Mouse (Mus musculus) right cerebral cortex, postnatal 10 days (tissue): ENCODE results near the gene Pja2.
A peak's percentile ranks its signal among the peaks of the same experiment; 100 is the strongest.
"Not testable (repeated sequence)": the region's sequence is repeated elsewhere in the genome, so short reads cannot be mapped to it uniquely, and the experiment has no call there.

Experiments
- DNase-seq, 2 experiments: peaks; one replicate each; pipeline ENCODE4 v3.0.0; 2021; ENCODE audit warnings: low spot score in 2 of 2

Pja2 gene

DNA sequence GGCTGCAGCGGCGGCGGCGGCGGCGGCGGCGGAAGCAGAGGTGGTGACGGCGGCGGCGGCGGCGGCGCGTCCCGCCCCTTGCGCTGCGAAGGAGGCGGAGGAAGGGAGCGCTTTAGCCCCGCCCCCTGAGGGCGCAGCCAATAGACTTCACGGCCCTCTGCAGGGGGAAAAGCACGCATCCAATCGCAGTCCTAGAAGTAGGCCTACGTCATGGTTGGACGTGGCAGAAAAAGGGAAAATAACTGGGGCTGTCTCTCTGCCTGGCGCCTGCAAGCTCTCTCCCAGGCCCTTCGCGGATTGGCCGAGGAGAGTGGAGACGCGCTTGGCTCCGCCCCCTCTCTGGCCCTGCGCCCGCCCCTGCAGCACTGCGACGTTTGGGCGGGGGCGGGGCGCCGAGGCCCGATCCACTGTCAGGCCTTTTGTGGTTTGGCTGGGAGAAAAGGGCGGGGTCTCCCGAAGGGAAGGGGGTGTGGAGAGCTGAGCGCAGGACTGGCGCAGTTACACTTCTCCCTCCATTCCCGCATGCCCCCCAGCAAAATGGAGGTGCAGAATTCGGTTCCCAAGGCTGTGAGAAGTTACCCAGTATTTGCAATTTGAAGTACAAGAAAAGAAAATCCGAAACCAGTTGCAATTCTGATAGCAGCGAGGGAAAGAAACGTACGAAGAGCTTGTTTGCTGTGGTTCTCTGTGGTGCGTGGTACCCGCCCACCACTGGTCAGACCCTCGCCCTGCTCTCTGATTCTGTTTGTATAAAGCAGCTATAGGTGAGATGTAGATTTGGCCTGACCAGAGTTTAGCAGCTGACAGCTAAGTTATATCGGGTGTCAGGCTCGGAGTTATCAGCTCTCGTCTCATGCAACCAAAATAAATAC lies at the start of gene Pja2:
Pja2 (minus strand) TSS at position 19 of the 872 bp plus-strand sequence.
- DNase-seq = peak; percentile 100

DNA sequence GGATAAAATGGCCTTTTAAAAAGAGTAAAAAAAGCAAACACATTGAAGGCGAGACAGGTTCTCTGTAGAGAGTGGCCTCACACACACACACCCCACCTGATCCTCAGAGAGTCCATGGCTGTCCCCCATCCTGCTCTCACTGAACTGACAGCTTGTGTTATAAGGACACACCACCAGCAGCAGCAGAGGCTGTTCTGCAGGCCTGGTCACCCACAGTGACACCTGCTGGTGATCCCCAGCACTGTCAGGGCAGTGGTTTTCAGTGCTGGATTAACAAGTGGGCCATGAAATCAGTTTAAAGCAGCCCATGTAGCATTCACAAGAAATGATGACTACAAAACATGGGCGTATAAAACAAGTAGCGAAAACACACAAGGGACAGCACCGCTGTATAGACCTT lies 43.6 kb upstream of the Pja2 start:
- DNase-seq = peak; percentile 61 to 75

DNA sequence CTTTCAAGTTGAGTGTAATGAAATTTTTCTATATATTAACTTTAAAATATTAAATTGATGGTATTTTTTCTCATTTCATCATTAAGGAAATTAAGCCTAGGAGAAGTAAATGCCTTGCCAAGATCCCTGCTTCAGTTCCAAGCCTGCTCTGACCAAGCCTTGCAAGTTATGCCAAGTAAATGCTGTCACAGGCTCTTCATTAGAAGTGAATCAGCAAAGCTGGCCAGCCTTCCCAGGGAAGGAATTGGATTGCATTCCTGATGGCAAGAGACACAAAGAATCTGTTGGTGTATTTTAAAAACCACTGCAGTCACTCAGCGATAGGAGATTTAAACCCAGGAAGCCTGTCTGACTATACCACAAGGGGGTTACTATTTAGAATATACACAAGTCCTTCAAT lies 32.0 kb upstream of the Pja2 start:
- peak; percentile 66 for DNase-seq

GRCm38 (mm10) chr17:64362570-64362969 lies 30.9 kb upstream of the Pja2 start:
- DNase-seq = peak; percentile 22 to 36

DNA sequence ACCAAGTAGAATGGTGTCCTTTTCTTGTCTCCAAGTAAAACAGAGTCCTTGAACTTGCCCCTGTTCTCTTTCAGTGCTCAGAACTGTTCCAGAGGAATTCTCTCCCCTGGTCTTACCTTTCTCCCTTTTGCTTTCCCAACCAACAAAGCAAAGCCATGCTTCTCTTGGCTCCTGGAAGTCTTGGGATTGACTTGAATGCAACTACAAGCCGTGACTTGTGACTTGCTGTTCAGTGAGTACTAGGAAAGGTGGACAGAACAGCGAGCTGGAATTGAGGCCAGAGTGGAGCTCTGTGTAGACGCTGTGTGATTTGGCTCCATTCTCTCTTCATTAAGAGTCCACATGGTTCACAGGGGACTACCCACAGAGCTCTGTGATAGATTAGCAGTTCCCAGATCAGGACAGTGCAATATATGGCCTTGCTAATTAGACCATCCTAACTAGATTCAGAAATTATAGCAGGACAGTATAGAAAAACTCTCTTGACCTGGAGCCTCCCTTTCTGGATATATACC lies 30.3 kb upstream of the Pja2 start:
- no peak for DNase-seq

- no peak for DNase-seq
Measured at GRCm38 (mm10) chr17:64353940-64354339, 22.2 kb upstream of the Pja2 start.

GRCm38 (mm10) chr17:64346135-64346534 lies 14.4 kb upstream of the Pja2 start:
- DNase-seq = peak in 1 of 2 experiments; percentile 24

GRCm38 (mm10) chr17:64344576-64345172 lies 13.0 kb upstream of the Pja2 start:
- no peak for DNase-seq

DNA sequence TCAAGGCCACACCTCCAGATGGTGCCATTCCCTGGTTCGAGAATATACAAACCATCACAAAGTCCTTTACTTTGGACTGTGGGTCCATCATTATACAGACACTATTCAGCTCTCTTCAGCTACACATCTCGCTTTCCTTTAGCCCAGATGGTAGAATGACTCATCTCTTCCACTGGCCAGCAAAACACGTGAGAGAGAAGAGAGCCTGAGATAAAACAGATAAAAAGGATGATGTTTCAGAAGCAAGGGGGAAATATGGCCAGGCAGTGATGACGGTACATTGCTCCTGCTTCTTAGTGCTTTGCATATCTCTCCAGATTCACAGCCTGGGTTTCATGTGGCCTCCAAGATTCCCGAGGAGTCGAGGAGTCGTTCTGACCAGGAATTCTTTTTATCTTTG lies 10.0 kb upstream of the Pja2 start:
- no peak for DNase-seq

DNA sequence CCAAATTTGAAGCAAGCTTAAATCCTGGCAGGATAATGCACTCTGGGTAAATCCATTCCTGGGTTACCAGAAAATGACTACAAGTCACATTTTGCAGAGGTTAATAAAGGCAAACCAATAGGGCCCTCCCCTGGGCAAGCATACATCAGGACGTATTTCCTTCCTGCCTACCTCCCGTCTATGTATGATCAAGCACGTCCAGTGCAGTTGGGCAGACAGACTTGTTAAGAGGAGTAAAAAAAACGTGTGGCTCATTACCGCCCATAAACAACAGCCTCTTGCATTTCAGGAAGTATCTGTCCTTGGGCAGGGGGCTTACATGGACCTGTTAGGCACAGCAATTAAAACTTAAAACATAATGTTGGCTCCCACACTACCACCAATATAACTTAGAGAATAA lies 8.0 kb upstream of the Pja2 start:
- DNase-seq = no peak

DNA sequence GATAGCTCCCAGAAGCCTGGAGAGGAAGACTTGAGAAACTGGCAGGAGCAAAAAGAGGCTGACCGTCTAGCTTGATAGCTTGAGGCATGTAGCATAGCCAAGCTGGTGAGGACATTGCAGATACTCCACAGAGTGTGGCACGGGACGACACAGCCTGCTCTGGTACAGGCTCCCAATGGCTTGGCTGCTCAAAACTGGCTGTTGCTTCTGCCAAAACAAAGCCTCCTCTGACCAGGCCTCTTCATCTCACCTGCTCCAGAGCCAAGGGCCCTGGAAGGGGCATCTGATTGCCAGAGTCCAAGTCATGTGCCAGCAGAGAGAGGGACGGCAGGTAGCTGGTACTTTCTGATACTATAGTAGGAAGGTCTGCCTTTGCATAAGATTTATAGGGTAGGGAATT lies 5.5 kb upstream of the Pja2 start:
- DNase-seq = no peak

- DNase-seq = no peak
Measured at GRCm38 (mm10) chr17:64333956-64334355, 2.2 kb upstream of the Pja2 start.

DNA sequence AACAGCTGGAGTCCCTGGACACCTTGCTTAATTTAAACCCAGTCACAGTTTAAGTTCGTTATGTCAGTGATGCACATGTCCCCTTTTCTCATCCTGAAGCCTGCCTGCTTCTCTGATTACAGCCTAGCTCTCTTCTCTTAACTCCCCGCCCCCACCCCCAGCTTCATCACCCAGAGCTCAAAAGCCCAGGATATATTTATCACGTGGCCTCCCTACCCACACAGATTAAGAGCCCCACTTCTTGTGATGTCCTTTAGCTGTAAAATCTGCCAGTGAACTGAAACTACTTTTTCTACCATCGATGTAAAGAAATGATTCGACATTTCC lies 1.0 kb upstream of the Pja2 start:
- no peak for DNase-seq

DNA sequence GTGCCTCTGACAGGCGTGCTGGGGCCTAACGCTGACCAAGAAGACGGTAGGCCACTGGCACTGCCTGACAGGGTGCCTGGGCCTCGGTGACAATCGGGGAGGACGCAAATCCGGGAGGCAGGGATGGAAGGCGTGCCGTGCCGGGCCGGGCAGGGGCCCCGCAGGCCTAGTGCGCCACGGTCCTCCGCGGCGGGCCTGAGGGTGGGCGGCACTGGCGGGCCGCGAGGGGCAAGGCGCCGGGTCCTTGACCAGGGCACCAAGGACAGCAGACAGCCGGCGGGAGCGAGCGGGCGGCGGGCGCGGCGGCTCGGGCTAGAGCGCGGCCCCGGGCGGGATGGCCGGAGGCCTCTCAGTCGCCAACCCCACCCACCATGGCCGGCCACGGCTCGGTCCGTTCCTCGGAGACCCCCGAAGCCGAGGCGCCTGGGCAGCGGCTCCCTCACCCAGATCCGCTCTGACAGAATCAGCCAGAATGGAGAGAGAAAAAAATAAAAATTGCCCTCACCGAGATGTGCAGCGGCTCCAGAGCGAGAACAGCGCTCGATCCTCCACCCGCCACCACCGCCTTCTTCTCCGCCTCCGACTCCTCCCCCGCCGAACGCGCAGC lies 322 bp downstream of the Pja2 start:
- peak; percentile 56 to 63 for DNase-seq

DNA sequence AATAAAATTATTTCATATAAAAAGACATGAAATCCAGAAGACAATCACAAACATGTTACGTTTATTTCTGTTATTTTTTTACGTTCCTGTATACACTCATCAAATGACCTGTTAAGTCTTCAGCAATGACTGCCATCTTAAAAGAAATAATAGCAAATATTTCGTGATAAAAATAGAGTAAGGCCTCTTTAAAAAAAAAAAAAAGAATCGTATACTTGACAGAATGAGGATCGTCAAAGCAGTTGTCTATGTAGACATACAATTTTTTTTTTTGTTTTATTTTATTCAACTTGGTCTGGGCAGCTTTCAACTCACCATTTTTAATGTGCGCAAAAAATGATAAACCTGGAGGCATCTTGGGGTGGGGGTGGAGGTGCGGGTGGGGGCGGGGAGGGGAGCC lies 831 bp downstream of the Pja2 start:
- DNase-seq = no peak

GRCm38 (mm10) chr17:64324556-64324955 lies 7.2 kb downstream of the Pja2 start:
- DNase-seq = no peak

DNA sequence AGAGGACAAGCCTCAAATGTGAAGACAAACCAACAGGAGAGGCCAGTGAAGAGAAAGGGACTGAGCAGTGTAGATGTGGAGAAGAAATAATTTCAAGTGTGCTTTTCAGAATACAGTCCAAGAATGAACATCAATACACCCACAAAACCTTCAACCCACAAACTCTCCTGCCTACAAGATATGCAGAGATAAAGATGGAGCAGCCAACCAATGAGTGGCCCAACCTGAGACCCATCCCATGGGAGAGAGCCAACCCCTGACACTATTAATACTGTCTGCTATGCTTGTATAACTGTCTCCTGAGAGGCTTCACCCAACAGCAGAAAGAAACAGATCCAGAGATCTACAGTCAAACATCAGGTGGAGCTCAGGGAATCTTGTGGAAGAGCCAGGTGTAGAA lies 16.3 kb downstream of the Pja2 start:
- no peak for DNase-seq

DNA sequence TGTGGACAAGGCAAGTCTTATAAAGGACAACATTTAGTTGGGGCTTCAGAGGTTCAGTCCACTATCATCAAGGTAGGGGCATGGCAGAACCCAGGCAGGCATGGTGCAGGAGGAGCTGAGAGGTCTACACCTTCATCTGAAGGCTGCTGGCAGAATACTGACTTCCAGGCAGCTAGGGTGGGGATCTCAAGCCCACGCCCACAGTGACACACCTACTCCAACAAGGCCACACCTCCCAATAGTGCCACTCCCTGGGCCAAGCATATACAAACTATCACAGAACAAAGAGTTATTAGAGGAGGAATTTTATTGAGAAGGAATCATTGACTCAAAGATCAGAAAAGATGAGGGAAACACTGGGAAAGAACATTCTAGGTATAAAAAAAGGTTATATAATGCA lies 17.2 kb downstream of the Pja2 start:
- not testable (repeated sequence) for DNase-seq

GRCm38 (mm10) chr17:64297628-64298027 lies 34.1 kb downstream of the Pja2 start:
- DNase-seq = no peak

DNA sequence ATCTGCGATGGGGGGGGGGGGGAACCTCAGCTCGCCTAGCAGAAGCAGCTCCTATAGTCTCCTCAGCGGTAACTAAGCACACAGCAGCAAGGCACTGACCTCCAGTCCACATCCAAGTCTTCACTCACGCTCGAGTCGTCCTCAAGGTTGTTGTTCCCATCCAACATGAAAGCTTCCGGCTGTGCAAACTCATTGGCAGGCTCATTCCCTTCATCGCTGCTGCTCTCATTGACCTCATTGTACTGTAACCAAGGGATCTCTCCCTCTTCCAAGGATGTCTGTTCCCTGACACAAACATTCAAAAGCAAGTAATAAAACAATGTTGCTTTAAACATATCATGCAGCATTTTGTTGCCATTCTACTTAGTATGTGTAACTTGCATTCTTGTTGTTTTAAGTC lies 39.0 kb downstream of the Pja2 start:
- no peak for DNase-seq

DNA sequence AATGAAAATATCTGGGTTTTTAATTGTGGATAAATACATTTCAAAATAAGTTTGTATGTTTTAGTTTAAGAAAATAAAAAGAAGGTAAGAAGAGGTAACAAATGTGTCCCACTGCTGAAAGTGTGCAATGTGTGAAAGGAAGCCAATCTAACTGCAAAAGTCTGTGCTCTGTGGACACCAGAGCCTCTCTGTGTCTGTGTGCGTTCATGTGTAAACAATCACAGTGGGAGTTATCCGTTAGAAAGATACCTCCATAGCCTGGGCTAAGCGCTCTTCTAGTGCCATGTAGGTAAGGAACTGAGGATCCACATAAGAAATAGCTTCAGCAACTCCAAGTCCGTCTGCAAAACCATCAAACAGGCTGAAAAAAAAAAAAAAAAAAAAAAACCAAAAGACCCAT lies 42.0 kb downstream of the Pja2 start:
- DNase-seq = no peak

GRCm38 (mm10) chr17:64288000-64288399 lies 43.7 kb downstream of the Pja2 start:
- no peak for DNase-seq

DNA sequence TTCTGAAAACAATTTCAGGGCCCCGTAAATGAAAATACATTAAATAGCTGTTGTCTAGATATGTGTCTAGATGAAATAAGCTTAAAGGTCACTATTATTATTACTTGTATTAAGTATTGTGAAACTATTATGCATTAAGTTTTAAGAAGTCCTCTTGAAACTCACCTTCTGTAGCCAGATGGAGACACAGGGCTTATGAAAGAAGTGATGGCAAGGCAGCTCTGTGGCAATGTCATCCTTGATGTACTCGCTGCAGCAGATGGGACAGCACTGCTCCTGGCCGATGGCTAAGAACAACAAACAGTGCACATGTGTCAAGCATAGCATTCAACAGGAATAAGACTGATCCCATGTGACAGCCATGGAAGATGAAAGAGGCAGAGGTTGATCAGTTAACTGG lies 44.9 kb downstream of the Pja2 start:
- DNase-seq = no peak
